Mouse (Mus musculus): ENCODE results near the gene St3gal3.

Gene St3gal3

DNA sequence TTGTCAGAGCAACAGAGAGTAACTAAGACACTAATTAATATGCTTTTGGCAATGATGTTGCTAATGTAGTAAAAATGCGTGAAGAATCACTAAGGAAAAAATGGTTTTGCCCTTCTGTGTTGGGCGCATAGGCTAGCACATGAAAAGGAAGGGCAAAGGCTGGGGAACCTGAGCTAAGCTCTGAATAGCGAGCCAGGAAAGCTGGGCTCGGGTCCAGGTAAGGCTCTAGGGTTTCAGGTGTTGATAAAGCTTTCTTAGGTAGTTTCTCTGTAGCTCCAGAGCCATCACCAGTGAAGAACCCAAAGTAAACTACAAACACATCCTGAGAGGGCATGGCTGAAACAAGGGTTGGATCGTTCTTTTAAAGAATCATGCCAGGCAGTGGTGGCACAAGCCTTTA lies 6.8 kb upstream of the St3gal3 start:
- no peak for DNase-seq (ENCODE audit: low spot score)

DNA sequence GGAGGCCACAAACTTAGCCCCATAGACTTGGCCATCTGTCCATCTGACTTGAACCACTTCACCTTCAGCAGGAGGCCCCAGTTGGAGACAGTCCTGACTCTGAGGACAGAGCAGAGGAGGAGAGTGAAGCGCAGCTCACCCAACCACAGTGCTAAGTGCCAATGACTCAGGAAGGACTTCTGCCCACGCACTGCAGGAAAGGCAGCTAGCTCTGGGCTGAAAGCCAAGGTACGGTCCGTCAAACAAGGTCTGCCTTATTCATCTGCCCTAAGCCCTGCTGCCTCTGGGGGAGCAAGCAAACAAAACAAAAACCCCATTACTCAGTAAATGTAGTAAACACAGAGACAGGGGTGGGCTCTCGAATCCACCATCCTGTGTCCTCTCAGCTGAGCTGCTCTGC lies 4.2 kb upstream of the St3gal3 start:
- DNase-seq (ENCODE audit: low spot score): no peak

DNA sequence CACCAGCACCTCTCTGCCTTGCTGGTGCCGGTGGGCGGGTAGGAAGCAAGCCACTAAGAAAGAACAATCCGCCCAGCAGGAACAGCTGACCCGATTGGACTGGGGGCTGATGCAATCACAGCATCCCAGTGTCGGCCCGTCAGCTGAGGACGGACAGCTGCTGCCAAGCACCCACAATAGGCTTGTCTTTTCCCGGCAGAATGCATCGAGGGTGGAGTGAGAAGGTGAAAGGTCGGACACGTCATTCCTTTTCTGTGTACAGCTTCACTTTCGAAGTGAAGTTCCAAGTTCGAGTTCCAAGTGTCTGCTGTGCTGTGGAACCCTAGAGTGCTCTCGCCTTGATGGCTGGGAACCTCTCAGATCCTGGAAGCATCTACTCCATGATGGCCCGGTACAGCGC lies 3.1 kb upstream of the St3gal3 start:
- no peak for DNase-seq (ENCODE audit: low spot score)

DNA sequence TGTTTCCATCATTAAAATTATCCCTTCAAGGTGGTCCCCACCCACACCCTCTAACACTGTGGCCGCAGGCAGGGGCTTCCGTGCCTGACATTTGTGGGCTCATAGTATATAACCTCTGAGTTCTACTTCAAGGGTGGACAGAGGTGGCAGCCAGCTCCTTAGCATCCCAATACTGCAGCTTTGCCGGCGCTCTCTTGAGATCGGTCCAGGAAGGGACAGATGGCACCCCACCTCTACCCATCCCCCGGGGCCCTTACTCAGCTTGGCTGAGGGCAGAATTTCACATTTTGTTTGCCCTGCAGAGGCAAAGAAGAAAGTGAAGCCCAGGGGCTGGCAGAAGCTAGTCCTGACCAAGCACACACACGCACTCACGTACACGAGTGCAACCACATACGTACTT lies 2.6 kb upstream of the St3gal3 start:
- DNase-seq (ENCODE audit: low spot score): no peak

DNA sequence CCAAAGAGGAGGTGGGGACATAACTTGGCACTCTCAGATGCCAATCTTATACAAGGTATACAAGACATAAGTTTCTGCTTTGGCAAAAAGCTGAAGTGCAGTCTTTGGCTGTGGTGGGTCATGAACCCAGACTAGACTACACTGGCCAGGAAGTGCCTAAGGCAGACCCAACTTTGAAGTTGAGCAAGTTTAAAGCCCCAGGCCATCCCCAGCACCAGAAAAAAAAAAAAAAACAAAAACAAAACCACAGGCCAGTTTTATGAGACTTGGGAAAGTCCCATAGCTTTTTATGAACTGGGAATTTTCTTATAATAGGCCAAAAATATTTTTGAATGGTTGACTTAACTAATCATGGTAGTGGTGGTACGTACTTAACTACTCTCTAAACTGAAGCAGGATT lies 700 bp upstream of the St3gal3 start:
- no peak for DNase-seq (ENCODE audit: low spot score)

DNA sequence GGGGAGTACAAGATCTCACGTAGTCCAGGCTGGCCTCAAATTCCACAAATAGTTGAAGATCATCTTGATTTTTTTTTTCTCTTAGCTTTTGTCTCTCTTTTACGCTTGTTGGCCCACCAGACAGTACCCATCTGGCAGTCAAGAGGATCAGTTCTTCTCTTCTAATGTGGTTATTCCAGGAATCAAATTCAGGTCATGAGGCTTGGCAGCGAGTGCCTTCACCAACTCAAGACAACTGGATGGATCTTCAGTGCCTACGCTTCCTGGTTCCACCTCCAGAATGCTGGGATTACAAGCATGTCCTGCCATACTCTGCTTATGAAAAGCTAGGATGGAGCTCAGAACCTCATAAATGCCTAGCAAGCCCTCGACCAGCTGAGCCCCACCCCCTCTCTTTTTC lies 3.4 kb downstream of the St3gal3 start:
- no peak for DNase-seq (ENCODE audit: low spot score)

DNA sequence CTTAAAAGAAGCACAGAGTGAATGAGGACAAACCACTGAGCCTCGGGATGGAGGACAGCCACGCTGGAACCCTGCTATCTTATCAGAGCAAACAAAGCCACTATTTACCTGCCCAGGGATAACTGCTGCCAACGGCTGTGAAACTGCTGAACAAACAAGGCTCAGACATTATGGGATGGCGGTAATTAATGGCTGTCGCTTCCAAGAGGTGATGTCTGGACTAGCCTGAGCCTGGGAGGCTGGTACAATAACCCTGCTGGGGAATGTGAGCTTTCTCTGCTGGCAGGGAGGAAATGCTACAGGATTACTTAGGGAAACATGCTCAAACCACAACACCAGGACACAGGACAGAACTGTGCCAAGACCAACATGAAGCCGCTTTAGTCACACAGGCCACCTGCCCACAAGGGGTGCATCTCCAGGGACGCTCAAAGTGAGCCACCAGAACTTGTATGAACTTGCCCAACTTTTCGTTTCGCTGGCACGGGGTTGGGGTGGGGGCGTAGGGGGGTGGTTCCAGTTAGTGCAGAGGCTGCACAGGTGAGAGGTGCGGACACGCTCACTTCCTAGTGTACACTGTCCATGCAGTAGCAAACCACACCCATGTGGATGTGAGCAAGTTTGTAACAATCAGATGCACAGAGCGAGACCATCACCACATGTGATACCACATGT lies 11.5 kb downstream of the St3gal3 start:
- DNase-seq (ENCODE audit: low spot score): no peak

DNA sequence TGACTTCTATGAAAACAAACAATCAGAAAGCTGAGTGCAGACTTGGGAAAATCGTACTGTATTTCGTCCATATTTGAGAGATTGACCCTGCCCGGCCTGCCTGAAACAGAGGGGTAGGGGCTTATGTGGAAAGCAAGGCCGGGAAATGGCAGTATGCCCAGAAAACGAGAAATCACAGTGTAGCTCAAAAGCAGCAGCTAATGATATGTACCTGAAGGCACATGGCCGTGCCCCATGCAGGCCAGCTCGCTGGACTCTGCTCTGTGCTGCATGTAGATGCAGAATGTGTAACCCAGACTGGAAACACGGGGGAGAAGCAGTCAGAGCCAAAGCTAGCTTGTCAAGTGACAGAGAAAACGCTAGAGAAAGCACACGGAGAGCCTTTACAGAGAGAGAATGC lies 12.6 kb downstream of the St3gal3 start:
- no peak for DNase-seq (ENCODE audit: low spot score)

DNA sequence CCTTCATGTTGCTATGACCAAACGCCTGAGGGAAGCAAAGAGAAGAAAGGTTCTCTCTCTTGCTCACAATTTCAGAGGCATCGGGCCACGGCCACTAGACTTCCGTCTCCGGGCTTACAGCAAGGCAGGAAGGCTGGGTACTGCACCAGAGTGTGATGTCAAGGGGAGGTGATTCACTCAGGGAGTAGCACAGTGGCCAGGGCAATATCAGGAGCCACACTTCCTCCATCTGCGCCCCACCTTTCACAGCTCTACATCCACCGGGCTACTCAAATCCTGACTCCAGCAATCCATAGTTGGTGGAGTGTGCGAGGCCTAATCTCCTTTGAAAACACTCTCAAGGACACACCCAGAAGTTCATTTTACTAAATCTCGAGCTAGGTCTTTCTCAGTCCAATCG lies 17.1 kb downstream of the St3gal3 start:
- no peak for DNase-seq (ENCODE audit: low spot score)

DNA sequence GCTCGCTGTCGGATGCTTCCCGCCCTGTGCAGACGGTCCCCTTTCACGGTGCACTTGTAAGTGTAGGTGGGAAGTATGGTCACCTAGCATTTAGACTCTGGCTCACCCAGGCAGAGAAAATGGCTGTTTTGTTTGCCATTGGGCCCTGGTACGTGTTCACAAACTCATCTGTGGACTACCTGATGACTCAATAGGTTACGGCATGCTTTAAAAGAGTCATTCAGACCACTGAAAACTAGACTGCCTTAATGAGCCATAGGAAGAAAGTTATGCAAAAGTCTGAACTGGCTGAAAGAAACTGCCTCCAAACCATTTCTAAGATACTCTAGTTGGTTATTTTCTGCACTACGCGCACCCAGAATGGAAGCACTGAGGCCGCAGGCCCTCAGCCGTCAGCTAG lies 18.6 kb downstream of the St3gal3 start:
- no peak for DNase-seq (ENCODE audit: low spot score)

DNA sequence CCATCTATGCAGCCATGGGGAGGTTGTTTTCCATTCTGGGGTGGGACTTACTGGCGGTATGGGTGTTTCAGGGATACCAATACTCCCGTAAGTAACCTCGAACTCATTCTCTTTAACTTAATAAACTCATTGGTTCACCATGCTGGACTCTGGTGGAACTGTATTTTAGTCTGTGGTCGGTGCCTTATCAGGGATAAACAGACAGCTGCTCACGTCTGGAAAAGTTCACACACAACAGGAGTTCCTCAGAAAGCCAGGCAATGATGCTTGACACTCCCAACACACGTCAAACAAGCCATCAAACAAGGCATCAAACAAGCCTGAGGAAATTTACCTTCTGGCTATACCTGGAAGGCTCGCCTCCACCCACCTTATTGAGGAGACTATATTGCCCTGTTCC lies 19.6 kb downstream of the St3gal3 start:
- DNase-seq (ENCODE audit: low spot score): no peak

DNA sequence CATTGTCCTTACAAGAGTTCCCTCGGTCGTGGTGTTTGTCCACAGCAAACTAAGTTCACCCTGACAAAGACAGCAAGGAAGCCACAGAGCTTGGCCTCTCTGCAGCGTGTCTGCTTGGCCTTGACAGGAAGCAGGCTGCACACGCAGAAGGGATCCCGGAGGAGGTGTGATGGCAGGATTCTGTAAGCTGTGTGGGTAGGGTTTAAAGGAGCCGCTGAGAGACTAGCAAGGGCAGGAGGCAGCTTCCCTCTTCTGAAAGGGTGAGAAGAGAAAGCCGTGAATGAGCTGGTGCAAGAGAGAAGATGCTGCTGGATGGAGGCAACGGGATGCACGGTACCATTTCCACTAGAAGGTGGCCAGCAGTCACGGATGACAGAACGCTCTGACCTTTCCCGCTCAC lies 22.1 kb downstream of the St3gal3 start:
- DNase-seq (ENCODE audit: low spot score): no peak

DNA sequence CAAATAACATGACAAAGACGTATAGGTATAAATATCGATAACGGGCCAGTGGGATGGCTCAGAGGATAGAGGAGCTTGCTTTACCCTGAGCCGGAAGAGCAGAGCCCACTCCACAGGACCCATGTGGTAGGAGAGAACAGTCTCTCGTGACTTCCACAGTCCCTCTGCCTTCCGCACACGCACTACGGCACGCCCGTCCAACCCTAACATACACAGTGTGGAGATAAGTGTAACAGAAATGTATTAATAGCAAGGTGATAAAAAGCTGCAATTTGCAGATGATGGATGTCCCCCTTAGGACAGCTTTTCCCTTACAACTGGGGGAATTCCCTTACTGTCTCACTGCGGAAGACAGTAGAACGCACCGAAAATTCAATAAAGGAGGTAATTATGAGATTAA lies 25.1 kb downstream of the St3gal3 start:
- DNase-seq (ENCODE audit: low spot score): no peak

DNA sequence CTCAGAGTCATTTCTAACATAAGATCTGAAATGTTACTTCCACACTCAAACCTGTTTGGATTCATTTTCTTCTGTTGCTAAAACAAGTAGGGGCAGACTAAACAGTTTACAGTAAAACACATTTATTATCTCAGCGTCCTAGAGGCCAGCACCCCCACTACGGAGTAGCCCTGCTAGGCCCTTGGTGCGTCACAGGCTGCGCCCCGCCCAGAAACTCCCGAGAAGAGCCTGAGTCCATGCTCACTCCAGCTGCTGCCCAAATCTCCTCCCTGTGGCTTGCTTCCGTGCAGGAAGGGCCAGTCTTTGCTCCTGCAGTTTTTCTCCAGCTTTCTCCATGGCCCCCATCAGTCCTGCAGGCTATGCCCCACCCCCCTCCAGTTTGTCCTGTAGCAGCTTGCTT lies 25.9 kb downstream of the St3gal3 start:
- DNase-seq (ENCODE audit: low spot score): no peak

DNA sequence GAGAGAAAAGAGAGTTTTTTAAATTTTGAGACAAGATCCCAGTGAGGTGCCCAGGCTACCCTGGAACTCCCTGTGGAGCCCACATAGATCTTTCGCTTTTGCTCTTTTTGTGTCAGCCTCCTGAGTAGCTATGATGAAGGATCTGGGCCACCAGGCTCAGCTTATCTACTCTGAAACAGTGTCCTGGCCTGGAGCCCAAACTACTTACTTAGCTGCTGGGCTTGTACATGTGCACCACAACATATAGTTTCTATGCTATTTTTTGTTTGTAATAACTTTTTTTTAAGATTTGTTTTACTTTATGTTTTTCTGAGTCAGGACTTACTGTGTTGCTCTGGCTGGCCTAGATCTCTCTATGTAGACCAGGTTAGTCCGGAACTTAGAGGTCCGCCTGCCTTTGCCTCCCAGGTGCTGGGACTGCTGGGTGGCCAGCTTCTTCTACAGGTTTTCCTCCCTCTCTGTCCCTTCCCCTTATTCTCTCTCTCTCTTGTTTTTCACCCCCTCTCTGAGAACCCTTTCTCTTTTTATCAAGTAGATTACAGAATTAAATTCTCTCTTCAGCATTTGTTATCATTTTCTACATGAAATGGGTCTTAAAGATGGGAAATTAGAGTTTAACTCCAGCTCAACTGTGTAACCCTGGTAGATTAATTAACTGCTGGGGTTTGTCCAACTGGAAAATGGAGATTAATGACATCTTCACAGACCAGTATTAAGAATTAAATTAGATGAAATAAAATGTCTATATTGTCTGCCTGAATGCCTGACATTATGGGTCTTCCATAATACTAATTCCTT lies 29.3 kb downstream of the St3gal3 start:
- DNase-seq (ENCODE audit: low spot score): no peak

DNA sequence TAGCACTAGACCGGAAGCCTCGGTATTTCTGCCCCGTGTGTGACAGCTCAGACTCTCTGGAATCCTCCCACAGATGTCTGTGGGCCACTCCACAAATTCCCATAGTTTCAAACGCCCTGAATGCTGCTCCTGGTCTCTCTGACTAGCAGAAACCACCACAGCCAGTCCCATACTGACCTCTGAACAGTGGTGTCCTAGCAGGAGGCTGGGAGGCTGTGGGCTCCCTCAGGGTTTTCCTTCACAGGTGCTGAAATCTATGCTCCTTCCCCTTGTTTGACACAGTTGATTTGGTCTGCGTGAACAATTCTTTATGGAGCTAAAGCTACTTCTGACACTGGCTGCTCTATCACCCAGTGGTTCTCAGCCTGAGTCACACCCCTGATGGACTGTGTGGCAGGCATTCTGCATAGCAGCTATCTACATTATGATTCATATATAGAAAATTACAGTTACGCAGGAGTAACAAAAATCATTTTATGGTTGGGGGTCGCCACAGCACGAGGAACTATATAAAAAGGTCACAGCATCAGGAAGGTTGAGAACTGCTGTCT lies 31.4 kb downstream of the St3gal3 start:
- DNase-seq (ENCODE audit: low spot score): no peak

DNA sequence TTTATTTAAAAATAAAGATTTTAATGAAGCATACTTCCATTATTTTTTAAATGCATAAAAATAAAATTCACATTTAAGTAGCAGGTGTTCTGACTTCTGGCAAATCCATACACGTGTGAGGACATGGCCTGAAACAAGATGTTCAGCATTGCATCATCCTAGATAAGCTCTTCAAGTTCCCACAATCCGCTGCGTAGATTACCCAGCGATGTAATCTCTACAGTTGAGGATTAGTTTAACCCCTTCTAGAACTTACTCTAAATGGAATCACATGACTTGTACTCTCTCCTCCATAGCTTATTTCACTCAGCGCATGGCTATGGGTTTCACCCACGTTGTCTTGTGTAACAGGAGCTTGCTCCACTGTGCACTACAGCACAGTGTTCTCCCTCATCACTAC lies 33.2 kb downstream of the St3gal3 start:
- DNase-seq (ENCODE audit: low spot score): no peak

DNA sequence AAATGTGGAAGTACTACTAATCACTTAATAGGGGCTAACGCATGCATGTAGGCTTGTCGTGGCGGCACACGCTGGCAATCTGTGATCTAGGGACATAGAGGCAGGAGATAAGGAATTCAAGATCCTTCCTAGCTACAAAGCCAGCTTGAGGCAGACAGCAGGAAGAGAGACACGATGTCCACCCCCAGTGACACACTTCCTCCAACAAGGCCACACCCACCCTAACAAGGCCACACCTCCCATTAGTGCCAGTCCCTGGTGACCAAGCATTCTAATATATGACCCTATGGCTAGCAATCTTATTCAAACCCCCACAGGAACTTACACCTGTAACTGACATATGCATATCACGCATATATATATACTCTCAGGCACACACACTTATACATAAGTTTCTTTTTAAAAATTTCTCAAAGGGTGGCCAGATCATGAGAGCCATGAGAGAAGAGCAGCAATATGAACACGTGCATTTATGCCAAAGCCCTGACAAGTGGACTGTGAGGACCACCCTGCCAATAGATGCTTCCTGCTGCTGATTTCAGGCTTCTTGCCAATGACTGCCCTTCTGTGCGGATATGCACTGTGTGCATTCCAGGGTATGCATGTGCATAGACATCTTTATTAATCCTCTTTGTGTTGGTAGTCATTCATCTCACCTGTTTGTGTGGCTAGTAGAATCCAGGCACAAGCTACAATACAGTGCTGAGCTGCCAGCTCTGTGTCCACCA lies 34.9 kb downstream of the St3gal3 start:
- DNase-seq (ENCODE audit: low spot score): no peak

DNA sequence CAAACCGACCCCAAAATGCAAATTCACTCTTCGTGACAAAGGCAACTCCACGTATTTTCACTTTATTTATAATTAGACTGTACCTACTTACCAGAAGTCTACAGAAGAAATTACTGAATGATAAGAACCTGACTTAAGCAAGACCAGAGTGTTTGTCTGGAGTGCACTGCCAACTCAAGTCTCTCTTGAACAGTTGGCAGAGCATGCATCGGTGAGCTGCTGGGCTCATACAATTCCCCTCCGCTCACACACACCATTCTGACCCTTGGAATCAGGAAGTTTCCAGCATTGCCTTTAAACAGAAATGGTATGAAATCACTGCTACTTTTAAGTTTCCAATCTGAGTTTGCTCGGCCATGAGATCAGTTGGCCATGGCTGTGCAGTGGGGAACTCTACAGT lies 36.1 kb downstream of the St3gal3 start:
- no peak for DNase-seq (ENCODE audit: low spot score)

DNA sequence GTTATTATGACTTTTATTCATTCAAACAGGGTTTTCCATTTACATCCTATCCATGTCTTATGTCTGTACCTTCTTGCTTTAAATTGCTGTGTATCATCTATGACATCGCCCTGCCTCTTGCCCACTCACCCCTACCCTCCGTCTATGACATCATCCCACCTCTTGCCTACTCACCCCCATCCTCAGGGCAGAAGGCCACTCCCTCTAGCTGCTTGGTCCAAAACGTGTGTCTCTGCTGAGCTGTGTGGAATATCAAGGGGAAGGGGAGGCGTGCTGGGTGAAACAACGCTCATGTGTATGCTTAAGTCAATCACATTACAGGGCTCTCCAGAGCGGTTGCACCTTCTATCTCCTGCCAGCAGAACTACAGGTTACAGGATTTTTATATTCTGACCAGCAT lies 38.6 kb downstream of the St3gal3 start:
- no peak for DNase-seq (ENCODE audit: low spot score)

DNA sequence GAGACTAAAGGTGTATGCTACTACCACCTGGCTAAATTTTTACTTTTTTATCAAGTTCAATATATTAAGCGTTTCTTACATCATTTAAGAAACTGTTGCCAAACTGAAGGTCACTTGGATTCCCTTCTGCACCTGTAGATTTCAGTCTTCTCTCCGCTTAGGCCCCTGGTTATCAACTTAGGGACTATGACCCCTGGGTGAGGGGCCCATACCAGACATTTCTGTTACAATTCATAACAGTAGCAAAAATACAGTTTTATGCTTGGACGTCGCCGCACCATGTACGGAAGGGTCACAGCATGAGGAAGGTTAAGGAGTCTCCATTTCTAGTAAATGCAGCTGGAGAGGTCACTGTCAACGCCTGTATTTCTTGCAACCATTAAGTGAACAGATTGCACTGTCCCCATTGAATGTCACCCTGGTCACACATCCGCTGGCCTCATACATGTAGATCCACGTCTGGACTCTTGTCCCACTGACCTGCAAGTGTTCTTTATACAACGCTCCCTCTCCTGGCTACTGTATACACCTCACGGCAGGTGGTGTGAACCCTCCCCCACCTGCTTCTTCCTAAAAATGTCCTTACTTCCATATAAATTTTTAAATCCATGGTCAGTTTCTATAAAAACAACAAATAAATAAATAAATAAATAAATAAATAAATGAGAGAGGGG lies 41.8 kb downstream of the St3gal3 start:
- DNase-seq (ENCODE audit: low spot score): no peak

DNA sequence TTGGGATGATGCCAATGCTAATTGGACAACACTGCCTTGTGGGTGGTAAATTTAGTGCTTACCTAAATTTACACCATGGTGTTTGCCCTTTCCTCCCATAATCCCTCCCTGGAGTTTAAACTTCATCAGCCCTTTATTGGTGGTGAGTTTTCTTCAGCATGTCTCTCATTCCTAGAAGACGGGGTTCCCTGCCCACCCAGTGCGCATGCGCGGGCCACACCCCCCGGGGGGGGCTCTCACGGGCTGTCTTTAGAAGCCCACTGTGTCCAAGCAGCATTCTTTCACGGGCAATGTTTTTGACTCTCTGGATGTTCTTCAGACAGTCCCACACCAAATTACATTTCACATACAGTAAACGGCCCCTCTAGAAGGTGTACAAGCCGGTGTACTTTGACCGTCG lies 44.3 kb downstream of the St3gal3 start:
- DNase-seq (ENCODE audit: low spot score): no peak

All from embryo, embryonic 10 days (tissue).